Mouse (Mus musculus) heart, postnatal 0 days (tissue): Measurements from ENCODE around the gene Psmc6. TPM values are rescaled to one million over a fixed set of nuclear protein-coding genes. Genes with fewer than 3 reads are reported as not detected.

Source experiments
- ATAC-seq: fragments of 200-750 bp; cut with Nextera tagmentation; 2 replicates; pipeline ENCODE4 v1.8.0; 2017; ENCODE audit warnings: low read depth, moderate number of reproducible peaks, moderate library complexity; ENCODE audit not compliant: insufficient read depth
- DNase-seq: peaks from one replicate; pipeline ENCODE4 v3.0.0-alpha.2; 2016; ENCODE audit warnings: low spot score
- H3K27ac ChIP-seq: fragments of 300-500 bp; sonication (generic); 2 replicates; pipeline ENCODE4 v1.5.1; 2014; ENCODE audit warnings: low read depth, mild to moderate bottlenecking
- H3K27me3 ChIP-seq: fragments of 300-500 bp; sonication (generic); 2 replicates; pipeline ENCODE4 v1.6.1; 2014; ENCODE audit warnings: low read length, mixed read lengths; ENCODE audit not compliant: control insufficient read depth, insufficient read depth
- H3K36me3 ChIP-seq: fragments of 300-500 bp; sonication (generic); replicated peaks from 2 replicates; pipeline ENCODE4 v1.6.1; 2014; ENCODE audit warnings: low read length, mixed read lengths; ENCODE audit not compliant: control insufficient read depth, insufficient read depth
- H3K4me1 ChIP-seq: fragments of 300-500 bp; sonication (generic); 2 replicates; pipeline ENCODE4 v1.6.1; 2014; ENCODE audit warnings: antibody characterized with exemption; ENCODE audit not compliant: control insufficient read depth, insufficient read depth
- H3K4me2 ChIP-seq: fragments of 300-500 bp; sonication (generic); 2 replicates; pipeline ENCODE4 v1.6.1; 2014; ENCODE audit warnings: low read depth, mild to moderate bottlenecking, low read length, moderate library complexity
- H3K4me3 ChIP-seq: fragments of 300-500 bp; sonication (generic); 2 replicates; pipeline ENCODE4 v1.5.1; 2014; ENCODE audit warnings: low read depth, low read length
- H3K9ac ChIP-seq: fragments of 300-500 bp; sonication (generic); replicated peaks from 2 replicates; pipeline ENCODE4 v1.6.1; 2014; ENCODE audit warnings: low read depth, low read length, mixed read lengths
- H3K9me3 ChIP-seq: fragments of 300-500 bp; sonication (generic); replicated peaks from 2 replicates; pipeline ENCODE4 v1.6.1; 2016; ENCODE audit warnings: low read length; ENCODE audit not compliant: control insufficient read depth
- CTCF ChIP-seq: IDR thresholded peaks from 2 replicates; pipeline ENCODE4 v1.5.1; 2016; ENCODE audit warnings: antibody characterized with exemption, control low read depth, low read depth
- EP300 ChIP-seq: IDR thresholded peaks from 2 replicates; pipeline ENCODE4 v1.6.1; 2016; ENCODE audit warnings: antibody characterized with exemption, low read depth
- WGBS: fragments of 180-500 bp; shearing (Covaris S2); extraction: QIAGEN DNeasy Blood & Tissue Kit; methylation state at CpG from one replicate; pipeline ENCODE4 v1.1.7; 2014; 5-methylcytosine and 5-hydroxymethylcytosine counted together
- polyA plus RNA-seq: library from polyadenylated mRNA; unstranded; fragments of >200 nt; fragmentation: Nextera tagmentation; extraction: Ambion mirVana; gene quantifications from 2 replicates; pipeline ENCODE4 v1.2.1, GENCODE M21; 2015
- total RNA-seq: library from RNA; depleted of rRNA; stranded (reverse); fragments of >200 nt; gene quantifications from 2 replicates; pipeline ENCODE4 v1.2.3, GENCODE M21; 2014; ENCODE audit warnings: low replicate concordance; rRNA removed

Gene Psmc6
- total RNA-seq, result 61.5 and 163 TPM in 2 replicates
- polyA plus RNA-seq, result 120 and 125 TPM in 2 replicates

DNA sequence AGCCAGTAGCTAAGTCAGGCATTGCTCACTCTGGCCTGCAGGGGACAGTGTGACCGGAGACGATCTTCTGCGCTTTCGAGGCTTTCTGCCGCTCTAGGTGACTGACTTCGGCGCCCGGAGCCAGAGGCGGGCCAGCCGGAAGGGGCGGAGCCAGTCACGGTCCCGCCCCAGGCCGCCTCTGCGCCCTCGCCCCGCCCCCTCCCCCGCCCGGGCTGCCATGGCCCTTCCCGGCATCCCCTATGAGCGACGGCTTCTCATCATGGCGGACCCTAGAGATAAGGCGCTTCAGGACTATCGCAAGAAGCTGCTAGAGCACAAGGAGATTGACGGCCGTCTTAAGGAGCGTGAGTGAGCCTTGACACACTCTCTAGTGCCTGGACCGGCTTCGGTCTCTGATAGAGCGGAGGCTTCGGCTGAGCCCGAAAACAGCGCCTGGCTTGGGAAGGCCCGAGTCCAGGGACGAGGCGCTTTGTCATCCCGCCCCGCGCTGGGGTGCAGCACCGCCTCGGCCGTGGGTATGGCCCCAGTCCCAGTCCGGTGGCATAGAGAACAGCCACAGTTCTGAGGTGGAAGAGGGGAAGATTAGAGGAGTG, at the start of gene Psmc6:
Gene Psmc6 (plus strand): TSS at position 200 of the 593 bp plus-strand sequence.
- Histone ChIP-seq H3K27me3 (no peaks in the 10 kb centered on the region), H3K27ac (peak within 1 kb of the TSS; percentile 83), H3K4me1 (no peaks in the 10 kb centered on the region), H3K4me3 (peak within 1 kb of the TSS; percentile 81), H3K4me2 (peak within 1 kb of the TSS; percentile 83), H3K36me3 (peaks cover 29% of the 10 kb centered on the region), H3K9me3 (no peaks in the 10 kb centered on the region), H3K9ac (peak within 1 kb of the TSS; percentile 81)
- TF ChIP-seq CTCF (peak; percentile 95), EP300 (peak; percentile 8; the same call in 1 of the 2 replicates)
- ATAC-seq (peak; percentile 97), DNase-seq (peak; percentile 95)
- under 1% methylated on average over 44 of the region's 44 CpGs for WGBS

DNA sequence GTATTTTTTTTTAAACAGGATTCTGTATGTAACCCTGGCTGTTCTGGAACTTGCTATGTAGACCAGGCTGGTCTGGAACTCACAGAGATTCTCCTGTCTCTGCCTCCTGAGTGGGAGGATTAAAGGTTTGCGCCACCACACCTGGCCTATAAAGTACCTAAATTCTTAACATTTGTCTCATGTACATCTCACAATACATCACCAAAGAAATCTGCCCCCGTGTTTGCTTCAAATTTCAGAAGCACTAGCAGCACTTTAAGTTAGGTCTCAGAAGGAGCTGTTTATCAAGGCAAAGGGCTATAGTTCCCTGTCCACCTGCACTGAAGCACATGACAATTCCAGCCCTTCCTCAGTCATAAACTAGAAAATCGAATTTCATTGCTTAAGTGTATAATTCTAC, 47.5 kb upstream of the Psmc6 start:
- Histone ChIP-seq H3K4me3 (no peak overlapping the region), H3K9me3 (no peaks in the 10 kb centered on the region), H3K4me2 (no peak overlapping the region), H3K36me3 (peaks cover 10% of the 10 kb centered on the region), H3K27me3 (no peaks in the 10 kb centered on the region), H3K4me1 (no peaks in the 10 kb centered on the region), H3K9ac (no peak overlapping the region), H3K27ac (no peak overlapping the region)
- TF ChIP-seq EP300, result no peak
- no peak for TF ChIP-seq CTCF
- 80% methylated on average over 3 of the region's 3 CpGs for WGBS
- no peak for DNase-seq
- ATAC-seq, result no peak

DNA sequence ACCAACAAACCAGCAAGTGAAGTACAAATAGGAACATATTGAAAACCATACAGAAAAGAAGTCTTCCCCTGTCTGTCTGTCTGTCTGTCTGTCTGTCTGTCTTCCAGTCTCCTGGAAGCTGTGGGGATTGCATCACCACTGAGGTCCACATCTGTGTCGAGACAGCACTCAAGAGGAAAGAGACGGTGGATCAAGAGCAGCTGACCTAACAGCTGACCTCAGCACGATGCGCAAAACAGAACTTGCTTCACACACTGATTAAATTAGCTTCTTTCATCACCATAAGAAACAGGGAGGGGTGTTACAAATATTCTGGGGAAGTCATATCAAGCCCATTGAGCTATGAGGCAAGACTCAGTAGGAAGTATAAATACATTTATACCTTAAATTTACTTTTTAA, 38.0 kb upstream of the Psmc6 start:
- no peak overlapping the region for H3K4me2 ChIP-seq
- H3K27me3 ChIP-seq, result no peaks in the 10 kb centered on the region
- no peak for TF ChIP-seq CTCF
- TF ChIP-seq EP300, result no peak
- H3K9ac ChIP-seq, result no peak overlapping the region
- H3K4me3 ChIP-seq, result no peak overlapping the region
- ATAC-seq (no peak), DNase-seq (no peak)
- peaks cover 54% of the 10 kb centered on the region for H3K36me3 ChIP-seq
- no peaks in the 10 kb centered on the region for H3K9me3 ChIP-seq
- no peak overlapping the region for H3K27ac ChIP-seq
- 69% methylated on average over 4 of the region's 4 CpGs for WGBS
- no peaks in the 10 kb centered on the region for H3K4me1 ChIP-seq

DNA sequence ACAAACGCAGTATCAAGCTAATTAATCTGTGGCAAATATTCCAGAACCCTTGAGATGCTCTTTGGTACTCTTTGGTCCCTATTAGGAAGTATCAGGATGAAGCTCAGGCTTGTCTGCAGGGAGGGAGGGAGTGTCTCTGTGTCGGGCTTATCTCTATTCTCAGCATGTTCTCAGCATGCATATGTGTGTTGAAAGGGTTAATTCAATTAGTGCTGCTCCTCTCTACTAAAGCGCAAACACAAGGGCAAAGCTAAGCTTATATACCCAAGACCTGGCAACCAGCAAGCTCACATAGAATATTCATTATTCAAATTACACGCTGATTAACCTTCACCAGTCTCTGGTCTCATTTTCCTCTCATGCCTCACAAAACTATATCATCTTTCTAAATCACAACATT, 25.6 kb upstream of the Psmc6 start:
- DNase-seq (no peak), ATAC-seq (no peak)
- Histone ChIP-seq H3K4me2 (no peak overlapping the region), H3K36me3 (peaks cover 48% of the 10 kb centered on the region), H3K4me3 (no peak overlapping the region), H3K4me1 (no peaks in the 10 kb centered on the region), H3K27me3 (no peaks in the 10 kb centered on the region), H3K27ac (no peak overlapping the region), H3K9ac (no peak overlapping the region), H3K9me3 (no peaks in the 10 kb centered on the region)
- TF ChIP-seq CTCF, result no peak
- TF ChIP-seq EP300, result no peak
- WGBS, result 60% methylated on average over 4 of the region's 4 CpGs

DNA sequence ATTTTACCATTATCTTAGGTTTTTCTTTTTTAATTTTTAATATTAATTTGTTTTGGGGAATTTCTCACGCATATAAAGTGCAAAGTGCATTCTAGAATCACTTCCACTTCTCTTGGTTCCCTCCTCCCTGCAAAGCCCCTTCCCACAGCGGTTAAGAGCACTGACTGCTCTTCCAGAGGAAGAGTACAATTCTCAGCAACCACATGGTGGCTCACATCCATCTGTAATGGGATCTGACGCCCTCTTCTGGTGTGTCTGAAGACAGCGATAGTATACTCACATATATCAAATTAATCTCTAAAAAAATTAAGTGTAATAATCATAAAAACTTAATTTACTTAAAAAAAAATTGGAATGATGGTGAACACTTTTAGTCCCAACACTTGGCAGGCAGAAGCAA, 25.2 kb upstream of the Psmc6 start:
- ATAC-seq, result no peak
- H3K9me3 ChIP-seq, result no peaks in the 10 kb centered on the region
- 81% methylated on average over 4 of the region's 4 CpGs for WGBS
- H3K27ac ChIP-seq, result no peak overlapping the region
- no peaks in the 10 kb centered on the region for H3K4me1 ChIP-seq
- H3K27me3 ChIP-seq, result no peaks in the 10 kb centered on the region
- H3K36me3 ChIP-seq, result peaks cover 44% of the 10 kb centered on the region
- no peak overlapping the region for H3K4me3 ChIP-seq
- no peak overlapping the region for H3K9ac ChIP-seq
- H3K4me2 ChIP-seq, result no peak overlapping the region
- DNase-seq, result no peak
- TF ChIP-seq EP300 (no peak), CTCF (no peak)

DNA sequence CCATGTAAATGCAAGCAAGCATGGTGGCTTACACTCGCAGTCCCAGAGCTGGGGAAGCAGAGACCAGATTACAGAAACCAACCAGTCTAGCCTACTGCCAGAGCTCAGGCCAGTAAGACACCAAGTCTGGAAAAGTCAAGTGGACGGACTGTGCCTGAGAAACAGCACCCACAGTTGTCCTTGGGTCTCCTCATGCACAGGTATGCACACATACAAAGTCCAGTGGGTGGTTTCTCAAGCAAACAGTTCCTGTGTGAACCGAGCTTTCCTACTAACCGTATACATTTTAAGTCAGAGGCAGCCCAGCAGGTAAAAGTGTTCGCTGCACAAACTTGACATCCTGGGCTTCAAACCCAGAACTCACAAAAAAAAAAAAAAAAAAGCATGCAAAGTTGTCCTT, 23.7 kb upstream of the Psmc6 start:
- Histone ChIP-seq H3K9ac (no peak overlapping the region), H3K9me3 (no peaks in the 10 kb centered on the region), H3K27me3 (no peaks in the 10 kb centered on the region), H3K4me2 (no peak overlapping the region), H3K36me3 (peaks cover 29% of the 10 kb centered on the region), H3K27ac (no peak overlapping the region), H3K4me3 (no peak overlapping the region), H3K4me1 (peaks cover 9% of the 10 kb centered on the region; the same call in 1 of the 2 replicates)
- DNase-seq, result no peak
- ATAC-seq, result no peak
- no peak for TF ChIP-seq CTCF
- no peak for TF ChIP-seq EP300
- WGBS, result 90% methylated on average over 5 of the region's 5 CpGs
